Comparison of ENCODE assay signal across 14 mouse cellular contexts in the genomic region with DNA sequence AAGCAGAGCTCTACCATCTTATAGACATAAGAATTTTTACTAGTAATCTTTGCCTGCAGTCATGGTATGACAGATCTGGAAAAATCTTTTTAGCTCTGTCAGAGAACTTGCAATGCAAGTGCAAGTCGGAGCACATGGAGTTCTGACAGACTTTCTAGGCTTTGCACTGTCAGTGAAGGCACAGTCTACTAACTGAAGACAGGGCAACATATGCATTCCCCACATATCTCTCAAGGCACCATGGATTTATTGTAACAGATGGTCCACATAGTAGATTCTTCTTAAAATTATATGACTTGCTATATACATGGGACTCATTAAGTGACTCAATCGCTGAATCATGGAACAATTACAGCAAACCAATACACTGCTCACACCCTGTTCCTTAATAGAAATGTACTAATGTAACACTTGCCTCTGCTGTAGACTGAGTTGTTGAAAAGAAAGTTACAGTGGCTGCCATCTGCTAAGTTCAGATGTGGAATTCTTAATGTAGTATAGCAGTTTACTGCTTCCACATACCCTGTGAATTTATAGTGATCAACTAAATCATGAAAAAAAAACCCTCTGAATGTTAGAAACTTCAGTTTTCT.
"Had no signal": no experiment of that assay in that cellular context is flagged by ENCODE, and none has a peak within 500 bp of the region (broad histone marks: within the 10 kb centered on the region; RNA-seq: fewer than 3 reads in every experiment).

No protein-coding gene starts in this region.

- H3K4me3 ChIP-seq: layer of hippocampus, adult 2 months; left cerebral cortex, adult 2 months; limb, embryonic 13.5 days; liver, embryonic 15.5 days; midbrain, embryonic 13.5 days; stomach, embryonic 15.5 days had no signal

- ATAC-seq: lung, postnatal 0 days; midbrain, embryonic 13.5 days had no signal

- H3K27ac ChIP-seq: kidney, postnatal 0 days; layer of hippocampus, adult 2 months; left cerebral cortex, adult 2 months; limb, embryonic 13.5 days; liver, embryonic 15.5 days; midbrain, embryonic 13.5 days; stomach, embryonic 15.5 days had no signal

- H3K4me2 ChIP-seq: limb, embryonic 13.5 days; liver, embryonic 11.5 days; liver, embryonic 15.5 days; midbrain, embryonic 13.5 days; stomach, embryonic 15.5 days had no signal

- H3K27me3 ChIP-seq: limb, embryonic 13.5 days; liver, embryonic 15.5 days; midbrain, embryonic 13.5 days; stomach, embryonic 15.5 days had no signal

- DNase-seq: kidney, postnatal 4 days; lung, adult 2 months; lung, postnatal 36 days; right cerebral cortex, postnatal 14 days; thymus, postnatal 36 days had no signal

- H3K36me3 ChIP-seq: limb, embryonic 13.5 days; liver, embryonic 15.5 days; midbrain, embryonic 13.5 days; stomach, embryonic 15.5 days had no signal

- H3K9me3 ChIP-seq: liver, embryonic 15.5 days; midbrain, embryonic 13.5 days; stomach, embryonic 15.5 days had no signal

- H3K4me1 ChIP-seq: limb, embryonic 13.5 days; liver, embryonic 15.5 days; midbrain, embryonic 13.5 days; stomach, embryonic 15.5 days had no signal

- H3K9ac ChIP-seq: limb, embryonic 13.5 days; liver, embryonic 15.5 days; midbrain, embryonic 13.5 days; stomach, embryonic 15.5 days had no signal
